8 mouse cellular contexts compared by ENCODE assay signal in the genomic region with DNA sequence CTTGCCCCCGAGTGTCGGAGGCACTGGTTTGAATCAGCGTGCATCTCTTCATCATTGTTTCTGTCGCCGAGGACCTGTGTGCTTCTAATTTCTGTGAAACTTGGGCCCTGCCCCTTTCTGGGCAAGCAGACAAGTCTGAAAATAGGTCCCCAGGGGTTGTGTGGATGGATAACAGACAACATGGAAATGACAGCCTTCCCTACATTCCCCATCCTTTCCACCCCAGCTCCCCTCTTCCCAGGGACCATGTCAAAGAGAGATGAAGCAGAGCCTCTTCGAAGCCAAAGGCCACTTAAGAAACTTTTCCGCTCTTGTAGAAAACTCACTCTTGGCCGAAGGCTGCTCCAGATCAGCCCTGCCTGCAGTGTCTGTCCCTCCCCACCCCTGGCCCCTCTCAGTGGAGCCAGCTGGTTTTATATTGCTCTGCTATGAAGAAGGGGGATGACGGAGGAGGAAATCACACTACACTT.
A peak's percentile ranks its signal among the peaks of the same experiment; 100 is the strongest.
DNase-seq lines count a peak whose midpoint lies in the region; ATAC-seq and TF ChIP-seq lines count a peak whose summit lies in the region.

No protein-coding gene starts in this region.

- H3K9me3 ChIP-seq in hindbrain, embryonic 13.5 days = no peaks in the 10 kb centered on the region
- H3K9me3 ChIP-seq in limb, embryonic 14.5 days (ENCODE audit: control insufficient read depth, low read length) = no peaks in the 10 kb centered on the region

- no peaks in the 10 kb centered on the region for H3K36me3 ChIP-seq in hindbrain, embryonic 13.5 days
- no peaks in the 10 kb centered on the region for H3K36me3 ChIP-seq in limb, embryonic 14.5 days (ENCODE audit: control insufficient read depth, insufficient read depth, low read length)

- no peak for TF ChIP-seq POLR2A in limb, embryonic 14.5 days (IDR thresholded peaks at IDR 0.05; ENCODE audit: borderline replicate concordance, extremely low read depth, insufficient read depth, insufficient read length)
- no peak for TF ChIP-seq POLR2A in olfactory bulb, adult 2 months (IDR thresholded peaks at IDR 0.05; ENCODE audit: insufficient read depth, low read depth, low read length)

- peak overlapping the region; percentile 26 for H3K4me3 ChIP-seq in hindbrain, embryonic 13.5 days
- H3K4me3 ChIP-seq in limb, embryonic 14.5 days (replicated peaks; ENCODE audit: low read length) = peak overlapping the region; percentile 29
- H3K4me3 ChIP-seq in olfactory bulb, adult 2 months (ENCODE audit: insufficient read depth, low read depth, low read length) = peak overlapping the region; percentile 43; the same call in 1 of the 2 replicates

- 0 out of 2 replicates have a peak, but pooled peaks cover 2% of the 10 kb centered on the region for H3K27me3 ChIP-seq in hindbrain, embryonic 13.5 days
- H3K27me3 ChIP-seq in limb, embryonic 14.5 days (ENCODE audit: control insufficient read depth, insufficient read depth, low read length) = no peaks in the 10 kb centered on the region

- peak; percentile 56 for DNase-seq in 3T3-L1 (ENCODE audit: low read depth, low spot score)
- DNase-seq in adrenal gland, adult 8-10 months = peak; percentile 36
- DNase-seq in gastrocnemius, adult 8-10 months (ENCODE audit: low spot score in 2 of 2) = peak; percentile 84 to 85
- peak; percentile 91 for DNase-seq in limb, embryonic 14.5 days (ENCODE audit: low spot score)
- DNase-seq in thymus, postnatal 0 days (ENCODE audit: low spot score) = no peak

- H3K4me2 ChIP-seq in hindbrain, embryonic 13.5 days = peak overlapping the region; percentile 57
- peak overlapping the region; percentile 59 for H3K4me2 ChIP-seq in limb, embryonic 14.5 days (replicated peaks; ENCODE audit: low read depth, low read length, severe bottlenecking)

- ATAC-seq in hindbrain, embryonic 13.5 days (ENCODE audit: low FRiP score) = peak; percentile 62
- peak; percentile 90 for ATAC-seq in limb, embryonic 14.5 days (ENCODE audit: low FRiP score, low read depth)
- no peak for ATAC-seq in megakaryocyte, adult 5-6 weeks (ENCODE audit: poor library complexity, severe bottlenecking)

- peaks cover 31% of the 10 kb centered on the region for H3K4me1 ChIP-seq in hindbrain, embryonic 13.5 days (replicated peaks)
- peaks cover 35% of the 10 kb centered on the region for H3K4me1 ChIP-seq in limb, embryonic 14.5 days (ENCODE audit: control insufficient read depth, insufficient read depth, low read length)
- H3K4me1 ChIP-seq in olfactory bulb, adult 2 months (ENCODE audit: control insufficient read depth, insufficient read depth, low read length) = peaks cover 10% of the 10 kb centered on the region

- H3K27ac ChIP-seq in hindbrain, embryonic 13.5 days = peak overlapping the region; percentile 82
- peak overlapping the region; percentile 82 for H3K27ac ChIP-seq in limb, embryonic 14.5 days (replicated peaks; ENCODE audit: low read depth, low read length)
- H3K27ac ChIP-seq in olfactory bulb, adult 2 months (ENCODE audit: insufficient read depth, low read depth, low read length) = no peak overlapping the region

- WGBS in hindbrain, embryonic 13.5 days = 29% methylated on average over 9 of the region's 9 CpGs
- WGBS in limb, embryonic 14.5 days = 9% methylated on average over 9 of the region's 9 CpGs
- WGBS in olfactory bulb, adult 2 months = 34% methylated on average over 9 of the region's 9 CpGs

- no peak overlapping the region for H3K9ac ChIP-seq in hindbrain, embryonic 13.5 days
- 0 out of 2 replicates have a peak overlapping the region, but pooled peaks have one; percentile 29 for H3K9ac ChIP-seq in limb, embryonic 14.5 days (ENCODE audit: low read depth, low read length, severe bottlenecking)

- TF ChIP-seq CTCF in olfactory bulb, adult 2 months (IDR thresholded peaks at IDR 0.05; ENCODE audit: insufficient read depth, low read depth, low read length) = no peak
